Mouse (Mus musculus) thymus, adult 2 months (tissue): ENCODE results near the gene Ttll3. TPM values are rescaled to one million over a fixed set of nuclear protein-coding genes. Genes with fewer than 3 reads are reported as not detected.

ENCODE experiments used
- DNase-seq: peaks from one replicate; pipeline ENCODE4 v3.0.0; 2021
- H3K27ac ChIP-seq: fragments of 200-500 bp; 2 replicates; pipeline ENCODE4 v1.5.1; 2012; ENCODE audit warnings: low read length, control low read depth; ENCODE audit not compliant: control insufficient read depth, insufficient read depth
- H3K27me3 ChIP-seq: fragments of 200-500 bp; 2 replicates; pipeline ENCODE4 v1.6.1; 2012; ENCODE audit warnings: mild to moderate bottlenecking, low read length, moderate library complexity, mixed read lengths; ENCODE audit not compliant: control insufficient read depth, insufficient read depth
- H3K36me3 ChIP-seq: fragments of 200-500 bp; 2 replicates; pipeline ENCODE4 v1.6.1; 2012; ENCODE audit warnings: mild to moderate bottlenecking, low read length, moderate library complexity; ENCODE audit not compliant: control insufficient read depth, insufficient read depth
- H3K4me1 ChIP-seq: fragments of 200-500 bp; replicated peaks from 2 replicates; pipeline ENCODE4 v1.6.1; 2012; ENCODE audit warnings: low read length; ENCODE audit not compliant: control insufficient read depth, insufficient read depth
- H3K4me3 ChIP-seq: fragments of 200-500 bp; 2 replicates; pipeline ENCODE4 v1.5.1; 2012; ENCODE audit warnings: mild to moderate bottlenecking, low read length, control low read depth, moderate library complexity; ENCODE audit not compliant: control insufficient read depth, insufficient read depth
- CTCF ChIP-seq: fragments of 200-500 bp; IDR thresholded peaks from 2 replicates; pipeline ENCODE4 v1.5.1; 2012; ENCODE audit warnings: mild to moderate bottlenecking, control low read depth, low read length, moderate library complexity, borderline replicate concordance; ENCODE audit not compliant: control insufficient read depth, poor library complexity, insufficient read depth; ENCODE audit errors: extremely low read depth
- POLR2A ChIP-seq: fragments of 200-500 bp; IDR thresholded peaks from 2 replicates; pipeline ENCODE4 v1.6.1; 2012; ENCODE audit warnings: mild to moderate bottlenecking, low read length, control low read depth, moderate library complexity; ENCODE audit not compliant: control insufficient read depth, poor library complexity, insufficient read depth; ENCODE audit errors: extremely low read depth
- WGBS: fragments of 180-500 bp; shearing (Covaris S2); methylation state at CpG from one replicate; pipeline ENCODE4 v1.1.7; 2018; 5-methylcytosine and 5-hydroxymethylcytosine counted together
- polyA plus RNA-seq: library from polyadenylated mRNA; depleted of rRNA; stranded (reverse); fragments of >200 nt; gene quantifications from 2 replicates; pipeline ENCODE4 v1.2.3, GENCODE M21; 2012

The Ttll3 gene
- polyA plus RNA-seq, 1 experiment = 43.1 TPM

DNA sequence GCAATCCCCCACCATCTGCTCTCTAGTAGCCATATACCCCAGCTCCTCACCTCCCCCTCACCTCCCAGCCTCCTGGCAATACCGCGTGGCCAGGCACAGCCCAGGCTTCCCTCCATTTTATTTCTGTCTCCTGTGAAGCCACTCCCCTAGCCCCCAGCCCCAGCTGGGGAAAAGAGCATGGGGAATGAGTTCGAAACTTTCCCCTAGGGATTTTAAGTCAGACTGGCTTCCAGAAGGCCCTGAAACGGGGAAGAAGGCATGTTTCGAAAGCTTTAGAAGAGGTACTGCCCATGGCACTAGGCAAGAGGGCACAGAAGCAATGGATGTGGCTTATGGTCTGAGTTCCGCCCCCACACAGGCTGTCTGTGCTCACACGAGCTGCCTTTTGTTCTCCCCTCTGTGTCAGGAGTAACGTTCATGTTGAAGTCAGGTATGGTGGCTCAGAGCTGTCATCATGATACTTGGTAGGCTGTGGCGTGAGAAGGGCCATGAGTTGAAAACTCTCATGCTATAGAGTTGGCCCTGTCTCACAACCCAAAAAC lies 46.7 kb downstream of the Ttll3 start, which contains the start of gene Cidec:
Cidec (minus strand) TSS at position 97 of the 542 bp plus-strand sequence.
- Histone ChIP-seq H3K4me3 (no peak within 1 kb of the TSS), H3K27me3 (no peaks in the 10 kb centered on the region), H3K27ac (no peak within 1 kb of the TSS), H3K36me3 (no peaks in the 10 kb centered on the region), H3K4me1 (no peaks in the 10 kb centered on the region)
- 87% methylated on average over 9 of the region's 9 CpGs for WGBS
- TF ChIP-seq CTCF (no peak), POLR2A (no peak)
- no peak for DNase-seq

DNA sequence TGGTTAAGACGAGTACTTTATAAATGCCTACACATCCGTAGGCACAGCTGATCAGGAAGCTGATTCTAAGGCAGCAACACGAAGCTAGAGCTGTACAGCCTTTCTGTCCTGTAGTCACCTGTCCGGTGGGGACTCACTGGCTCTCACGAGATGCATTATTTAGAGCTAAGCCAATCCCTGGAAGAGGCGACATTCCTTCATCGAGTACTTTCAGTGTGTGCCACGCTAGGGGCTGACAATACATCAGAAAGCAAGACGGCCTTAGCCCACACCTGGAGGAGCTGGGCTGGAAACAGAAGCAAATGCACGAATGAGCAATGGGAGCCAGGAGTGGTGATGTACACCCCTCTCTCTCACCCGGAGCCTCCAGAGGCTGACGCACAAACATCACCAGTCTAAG lies 48.1 kb downstream of the Ttll3 start:
- no peak for DNase-seq
- 88% methylated on average over 12 of the region's 12 CpGs for WGBS

DNA sequence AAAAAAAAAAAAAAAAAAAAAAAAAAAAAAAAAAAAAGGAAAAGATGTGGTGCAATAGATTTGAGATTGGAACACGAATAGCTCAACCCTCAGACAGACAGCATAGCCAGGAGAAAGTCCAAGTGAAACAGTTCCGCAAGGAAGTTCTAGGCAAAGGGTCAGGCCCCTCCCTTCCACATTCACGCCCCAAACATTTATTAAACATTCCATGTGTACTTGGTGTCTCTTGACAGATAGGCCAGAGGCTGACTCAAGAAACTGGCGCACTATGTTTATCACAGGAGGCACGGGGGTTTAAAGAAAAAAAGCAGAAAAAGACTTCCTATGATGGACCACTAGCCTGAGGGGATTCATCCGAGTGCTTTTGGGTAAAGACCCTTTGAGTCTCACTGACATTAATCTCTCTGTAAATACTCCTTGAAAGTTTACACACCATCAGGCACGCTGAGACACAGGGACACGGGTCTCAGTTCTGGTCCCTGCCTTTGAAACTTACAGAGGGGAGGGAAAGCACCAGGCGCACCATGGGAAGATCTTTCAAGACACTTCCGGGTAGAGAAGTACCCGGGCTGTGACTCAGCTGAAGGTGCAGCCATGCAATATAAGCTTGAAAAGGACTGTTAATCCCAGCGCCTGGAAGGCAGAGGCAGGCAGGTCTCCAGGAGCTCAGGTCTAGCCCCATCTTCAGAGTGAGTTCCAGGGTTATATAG lies 49.8 kb downstream of the Ttll3 start:
- Histone ChIP-seq H3K36me3 (no peaks in the 10 kb centered on the region), H3K4me3 (no peak overlapping the region), H3K27me3 (no peaks in the 10 kb centered on the region), H3K27ac (no peak overlapping the region), H3K4me1 (peaks cover 6% of the 10 kb centered on the region)
- DNase-seq = no peak
- 63% methylated on average over 12 of the region's 12 CpGs for WGBS
- no peak for TF ChIP-seq POLR2A
- TF ChIP-seq CTCF = no peak

More for the DNA sequence above, 48.1 kb downstream of the Ttll3 start:
- Histone ChIP-seq H3K4me3 (no peak overlapping the region), H3K4me1 (no peaks in the 10 kb centered on the region), H3K27me3 (no peaks in the 10 kb centered on the region), H3K27ac (no peak overlapping the region), H3K36me3 (no peaks in the 10 kb centered on the region)
- no peak for TF ChIP-seq POLR2A
- no peak for TF ChIP-seq CTCF

DNA sequence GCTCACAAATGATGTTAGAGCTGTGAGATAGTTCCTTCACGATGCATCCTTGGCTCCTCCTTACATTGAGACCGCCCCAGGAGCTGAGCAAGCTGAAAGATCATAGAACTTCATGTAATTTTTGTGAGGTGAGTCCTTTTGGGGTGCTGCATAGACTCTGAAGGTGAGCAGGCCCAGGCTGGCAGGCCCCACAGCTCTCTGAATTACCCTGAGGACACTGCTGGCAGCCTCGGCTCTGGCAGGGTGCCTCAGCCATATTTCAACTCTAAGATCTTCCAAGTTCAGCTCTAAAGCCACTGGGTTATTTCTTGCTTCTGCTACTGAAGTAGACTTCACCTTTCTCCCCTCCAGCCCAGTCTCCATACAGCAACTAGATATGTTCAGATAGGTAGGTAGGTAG lies 51.6 kb downstream of the Ttll3 start:
- peaks cover 6% of the 10 kb centered on the region for H3K4me1 ChIP-seq
- H3K27me3 ChIP-seq = no peaks in the 10 kb centered on the region
- H3K4me3 ChIP-seq = no peak overlapping the region
- TF ChIP-seq CTCF = no peak
- TF ChIP-seq POLR2A = no peak
- H3K36me3 ChIP-seq = no peaks in the 10 kb centered on the region
- no peak for DNase-seq
- 89% methylated on average over 3 of the region's 3 CpGs for WGBS
- no peak overlapping the region for H3K27ac ChIP-seq

DNA sequence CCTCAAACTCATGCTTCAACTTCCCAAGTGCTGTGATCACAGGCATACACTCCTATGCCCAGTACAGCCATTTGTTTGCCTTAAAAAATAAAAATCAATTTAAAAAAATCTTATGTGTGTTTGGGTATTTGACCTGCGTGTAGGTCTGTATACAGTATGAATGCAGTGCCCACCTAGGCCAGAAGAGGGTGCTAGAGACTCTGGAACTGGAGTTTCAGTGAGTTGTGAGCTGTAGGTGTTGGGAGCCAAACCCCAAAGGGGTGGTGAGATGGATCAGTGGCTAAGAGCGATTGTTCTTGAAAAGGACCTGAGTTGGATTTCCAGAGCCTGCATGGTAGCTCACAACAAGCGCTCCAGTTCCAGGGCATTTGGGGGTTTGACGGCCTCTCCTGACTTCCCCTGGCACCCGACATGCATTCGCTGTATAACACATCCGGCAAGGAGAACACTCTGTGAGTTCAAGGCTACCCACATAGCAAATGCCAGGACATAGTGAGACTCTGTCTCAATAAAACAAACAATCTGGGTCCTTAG lies 52.2 kb downstream of the Ttll3 start:
- Histone ChIP-seq H3K27me3 (no peaks in the 10 kb centered on the region), H3K4me1 (peaks cover 6% of the 10 kb centered on the region), H3K36me3 (no peaks in the 10 kb centered on the region), H3K27ac (no peak overlapping the region), H3K4me3 (no peak overlapping the region)
- 60% methylated on average over 7 of the region's 7 CpGs for WGBS
- peak; percentile 81 for DNase-seq
- TF ChIP-seq CTCF = no peak
- no peak for TF ChIP-seq POLR2A

DNA sequence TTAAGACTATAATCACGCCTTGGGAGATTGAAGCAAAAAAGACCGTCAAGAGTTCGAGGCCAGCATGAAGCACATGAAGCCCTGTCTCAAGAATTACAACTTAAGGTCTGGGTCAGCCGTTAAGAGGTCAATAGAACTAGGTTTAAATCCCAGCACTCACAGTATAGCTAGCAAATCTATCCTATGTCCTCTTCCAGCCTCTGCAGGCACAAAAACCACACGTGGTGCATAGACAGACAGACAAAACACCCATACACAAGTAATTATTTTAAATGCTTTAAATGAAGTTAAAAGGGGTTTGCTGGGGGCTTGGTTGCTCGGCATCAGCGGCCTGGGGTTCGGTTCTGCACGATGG lies 53.0 kb downstream of the Ttll3 start:
- H3K4me1 ChIP-seq = peaks cover 6% of the 10 kb centered on the region
- H3K36me3 ChIP-seq = no peaks in the 10 kb centered on the region
- H3K4me3 ChIP-seq = peak overlapping the region; percentile 91
- no peak for DNase-seq
- no peak for TF ChIP-seq CTCF
- no peak for TF ChIP-seq POLR2A
- no peaks in the 10 kb centered on the region for H3K27me3 ChIP-seq
- no peak overlapping the region for H3K27ac ChIP-seq
- WGBS = 36% methylated on average over 9 of the region's 9 CpGs

DNA sequence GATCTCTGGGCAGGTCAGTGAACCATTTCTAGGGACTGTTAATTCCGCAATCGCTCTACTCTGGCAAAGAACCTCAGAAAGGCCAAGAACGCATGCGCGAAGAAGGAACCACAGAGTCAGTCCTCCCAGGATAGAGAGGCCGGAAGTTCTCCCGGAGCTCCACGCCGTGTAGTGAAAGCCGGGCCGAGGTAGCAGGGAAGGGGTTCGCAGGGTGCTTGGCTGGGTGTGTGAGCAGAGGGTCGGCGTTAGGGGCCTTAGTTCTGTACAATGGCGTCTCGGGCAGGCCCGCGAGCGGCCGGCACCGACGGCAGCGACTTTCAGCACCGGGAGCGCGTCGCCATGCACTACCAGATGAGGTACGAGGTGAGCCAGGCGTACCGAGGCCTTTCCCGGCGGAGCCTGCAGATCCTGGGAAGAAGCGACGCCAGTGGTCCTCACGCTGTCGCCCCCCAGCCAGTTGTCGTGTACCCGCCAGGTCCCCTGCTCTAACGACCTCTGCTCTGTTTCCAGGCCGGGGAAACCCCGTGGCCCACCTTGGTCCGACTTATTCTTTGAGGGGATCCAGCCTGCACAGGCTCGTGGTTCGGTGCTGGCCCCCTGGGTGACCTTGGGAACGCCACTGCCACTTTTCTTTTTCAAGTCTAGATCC lies 53.5 kb downstream of the Ttll3 start, which contains the start of gene Jagn1:
Jagn1 (plus strand) TSS at position 128 of the 649 bp plus-strand sequence.
- DNase-seq = peak; percentile 95
- Histone ChIP-seq H3K4me3 (peak within 1 kb of the TSS; percentile 91), H3K27ac (no peak within 1 kb of the TSS), H3K36me3 (peaks cover under 1% of the 10 kb centered on the region; the same call in 1 of the 2 replicates), H3K4me1 (peaks cover 6% of the 10 kb centered on the region), H3K27me3 (no peaks in the 10 kb centered on the region)
- WGBS = under 1% methylated on average over 45 of the region's 45 CpGs
- TF ChIP-seq POLR2A = peak; percentile 66
- TF ChIP-seq CTCF = no peak
